Mouse (Mus musculus) forelimb bud, embryonic 11.5 days (tissue): ENCODE results near the gene 4833439L19Rik.

Experiments used
- DNase-seq: peaks from one replicate; pipeline ENCODE4 v3.0.0-alpha.2; 2012; ENCODE audit warnings: low read depth, low spot score

Gene 4833439L19Rik

DNA sequence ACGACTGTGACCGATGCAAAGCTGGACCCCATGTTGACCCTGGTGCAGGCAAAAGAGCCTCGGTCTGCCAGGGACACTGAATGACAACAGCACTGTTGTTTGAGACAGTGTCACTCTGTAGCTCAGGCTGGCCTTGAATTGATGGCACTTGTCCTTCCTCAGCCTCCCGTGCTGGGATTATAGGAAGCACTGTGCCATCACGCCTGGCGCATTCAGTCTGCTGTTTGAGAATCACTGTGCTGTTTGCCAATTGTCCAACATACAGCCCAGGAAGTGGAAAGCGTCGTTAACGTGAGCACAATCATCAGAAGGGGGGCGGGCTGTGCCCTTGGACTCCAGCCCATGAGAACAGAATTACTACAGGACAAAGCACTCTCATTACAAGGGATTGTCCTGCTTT lies 16.9 kb upstream of the 4833439L19Rik start:
- no peak for DNase-seq

DNA sequence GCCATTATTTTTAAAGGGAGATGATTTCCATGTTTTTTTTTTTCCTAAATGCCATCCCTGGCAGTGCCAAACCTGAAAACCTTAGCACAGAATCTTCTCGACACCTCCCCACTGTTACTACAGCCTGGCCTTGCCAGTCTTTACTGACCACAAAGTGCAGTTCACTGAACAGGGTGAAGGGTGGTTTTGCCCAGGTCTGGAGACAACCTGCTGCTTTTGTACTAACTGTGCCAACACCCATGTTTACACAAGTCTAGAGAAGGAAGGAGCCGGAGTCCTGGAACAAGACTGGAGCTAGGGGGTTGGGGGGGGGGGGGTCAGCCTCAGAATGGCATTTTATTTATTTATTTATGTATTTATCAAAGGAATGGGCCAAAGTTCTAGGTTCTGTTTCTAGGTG lies 16.1 kb upstream of the 4833439L19Rik start:
- no peak for DNase-seq

DNA sequence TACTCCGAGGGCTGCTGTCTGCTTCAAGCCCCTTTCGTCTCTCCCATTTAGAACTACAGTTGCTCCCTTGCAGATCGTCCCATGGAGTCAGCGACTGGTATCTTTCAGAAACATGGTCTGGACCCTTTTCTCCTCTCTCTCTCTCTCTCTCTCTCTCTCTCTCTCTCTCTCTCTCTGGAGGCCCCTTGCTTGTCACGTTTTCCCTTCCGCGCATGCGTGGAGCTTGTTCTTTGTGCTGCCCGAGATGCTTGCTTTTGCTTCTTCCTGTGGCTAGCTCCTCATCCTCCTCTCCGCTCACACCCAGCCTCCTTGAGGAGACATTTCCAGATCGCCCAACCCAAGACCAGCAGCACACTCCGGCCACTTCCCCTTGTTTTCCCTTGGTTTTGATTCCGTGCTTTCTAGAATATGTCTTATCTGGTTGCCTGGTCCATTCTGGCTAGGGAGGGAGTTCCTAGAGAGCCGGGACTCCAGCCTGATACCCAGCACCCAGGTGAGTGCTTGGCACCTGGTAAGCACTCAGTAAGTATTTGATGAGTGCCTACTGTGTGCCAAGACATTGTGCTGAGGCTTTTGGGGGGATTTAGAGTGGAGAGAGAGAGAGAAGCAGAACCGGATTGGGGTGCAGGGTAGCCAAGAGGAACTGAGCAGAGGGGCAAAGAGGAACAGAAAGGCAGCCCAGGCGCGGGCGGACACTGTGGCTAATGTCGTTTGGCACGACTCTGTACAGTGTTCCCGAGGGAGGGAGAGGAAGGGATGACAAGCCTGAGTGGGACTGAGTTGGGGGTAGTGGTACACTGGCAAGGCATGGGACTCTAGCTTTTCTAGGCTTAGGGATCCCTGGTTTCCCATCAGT lies 12.6 kb upstream of the 4833439L19Rik start:
- no peak for DNase-seq

DNA sequence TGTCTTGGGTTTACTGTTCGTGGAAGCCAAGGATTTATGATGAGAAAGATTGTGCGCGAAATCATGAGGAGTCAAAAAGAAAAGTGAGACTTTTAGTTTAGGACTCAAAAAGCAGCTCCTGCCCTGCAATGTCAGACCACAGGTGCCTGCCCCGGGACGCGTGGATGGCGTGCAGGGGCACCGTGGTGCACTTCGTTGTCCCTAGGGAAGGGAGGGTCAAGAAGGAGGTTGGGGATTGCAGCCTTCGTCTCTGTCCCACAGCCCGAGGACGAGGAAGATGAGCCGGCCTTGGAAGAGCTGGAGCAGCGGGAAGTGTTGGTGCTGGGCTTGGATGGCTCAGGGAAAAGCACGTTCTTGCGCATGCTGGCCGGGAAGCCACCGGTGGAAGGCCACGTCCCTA lies 10.3 kb upstream of the 4833439L19Rik start:
- DNase-seq, result no peak

DNA sequence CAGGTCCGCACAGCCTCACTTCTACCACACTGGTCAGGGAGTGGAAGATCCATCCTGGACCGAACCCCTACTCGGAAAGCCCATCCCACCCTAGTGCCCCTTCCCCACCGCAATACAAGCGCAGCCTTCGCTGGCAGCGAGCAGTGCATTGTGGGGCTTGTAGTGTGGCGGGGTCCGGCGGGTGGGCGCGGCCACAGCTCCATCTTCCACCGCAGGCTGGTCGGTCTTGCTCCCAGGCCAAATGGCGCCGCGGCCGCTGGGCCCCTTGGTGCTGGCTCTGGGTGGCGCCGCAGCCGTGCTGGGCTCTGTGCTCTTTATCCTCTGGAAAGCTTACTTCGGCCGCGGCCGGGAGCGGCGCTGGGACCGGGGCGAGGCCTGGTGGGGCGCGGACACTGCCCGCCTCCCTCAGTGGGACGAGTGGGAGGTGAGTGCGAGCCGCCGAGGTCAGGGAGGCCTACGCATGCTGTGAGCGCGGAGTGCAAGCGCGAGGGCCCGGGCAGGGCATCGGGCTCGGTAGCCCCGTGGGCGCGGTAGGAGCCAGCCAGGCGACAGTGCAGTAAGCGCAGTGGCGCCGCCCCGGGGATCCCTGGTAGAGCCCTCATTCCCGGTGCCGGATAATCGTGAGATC lies 9.7 kb upstream of the 4833439L19Rik start, which contains the start of gene Arl10:
Gene Arl10 (plus strand): TSS at position 162 of the 628 bp plus-strand sequence.
- DNase-seq, result peak; percentile 68

DNA sequence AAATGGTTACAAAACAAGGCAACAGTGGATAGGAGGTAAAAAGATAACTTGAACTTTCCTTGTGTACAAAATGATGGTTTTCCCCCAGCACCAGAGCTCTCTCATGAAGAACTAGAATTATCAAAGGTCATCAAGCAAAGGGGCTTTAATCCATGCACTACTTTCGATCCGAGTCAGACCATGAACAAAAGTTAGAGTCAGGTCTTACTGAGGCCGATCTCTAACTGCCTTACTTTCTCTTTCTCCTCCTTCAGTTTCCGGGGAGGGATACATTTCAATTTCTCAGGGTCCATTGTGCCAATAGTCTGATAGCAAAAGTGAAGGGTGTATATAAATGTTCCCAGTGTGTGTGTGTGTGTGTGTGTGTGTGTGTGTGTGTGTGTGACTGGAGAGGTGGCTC lies 7.4 kb upstream of the 4833439L19Rik start:
- DNase-seq, result no peak

DNA sequence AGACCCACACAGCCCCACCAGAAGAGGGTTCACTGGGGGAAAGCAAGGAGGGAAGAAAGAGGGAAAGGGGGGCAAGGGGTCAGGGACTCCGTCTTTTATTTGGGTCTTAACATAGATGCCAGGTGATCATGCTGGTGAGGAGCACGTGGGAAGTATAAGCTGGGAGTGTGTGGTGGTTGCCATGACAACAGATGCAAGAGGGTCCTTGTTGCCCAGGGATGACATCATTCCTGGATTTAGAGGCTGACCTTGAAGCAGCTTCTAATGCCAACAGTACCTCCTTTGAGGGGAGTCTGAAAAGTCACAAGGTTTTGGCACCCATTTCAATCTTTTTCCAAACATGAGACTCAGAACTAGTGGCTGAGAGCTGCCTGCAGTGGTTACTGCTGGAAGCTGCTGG lies 6.4 kb upstream of the 4833439L19Rik start:
- no peak for DNase-seq

DNA sequence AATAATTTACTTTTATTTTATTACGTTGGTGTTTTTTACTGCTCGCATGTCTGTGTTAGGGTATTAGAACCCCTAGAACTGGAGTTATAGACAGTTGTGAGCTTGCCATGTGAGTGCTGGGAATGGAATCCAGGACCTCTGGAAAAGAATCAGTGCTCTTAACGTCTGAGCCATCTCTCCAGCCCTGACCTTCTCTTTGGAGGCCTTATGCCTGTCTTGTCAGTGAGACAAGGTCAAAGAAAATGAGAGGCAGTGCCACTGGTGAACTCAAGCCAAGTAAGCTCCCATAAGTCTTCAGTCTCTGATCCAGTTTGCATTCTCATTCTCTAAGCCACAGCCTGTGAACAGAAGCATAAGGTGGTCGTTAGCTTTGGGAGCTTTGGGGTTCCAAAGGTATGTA lies 5.5 kb upstream of the 4833439L19Rik start:
- DNase-seq, result no peak

DNA sequence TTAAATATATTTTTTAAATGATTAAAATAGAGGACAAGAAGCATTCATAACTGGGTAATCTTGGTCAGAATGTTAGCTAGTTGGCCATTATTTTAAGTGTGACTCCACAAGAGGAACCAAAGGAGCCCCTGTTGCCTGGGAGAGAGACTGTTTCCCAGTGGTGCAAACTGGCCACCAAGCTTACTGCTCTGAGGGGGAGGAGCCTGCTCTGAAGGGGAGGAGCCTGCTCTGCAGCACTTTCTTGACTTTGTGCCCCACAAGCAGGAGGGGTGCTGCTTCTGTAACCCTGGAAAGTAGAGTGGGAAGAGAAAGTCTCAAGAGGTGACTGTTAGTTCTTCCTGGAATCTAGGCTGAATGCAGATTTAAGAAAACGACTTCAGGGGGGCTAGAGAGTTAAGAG lies 4.0 kb upstream of the 4833439L19Rik start:
- no peak for DNase-seq

DNA sequence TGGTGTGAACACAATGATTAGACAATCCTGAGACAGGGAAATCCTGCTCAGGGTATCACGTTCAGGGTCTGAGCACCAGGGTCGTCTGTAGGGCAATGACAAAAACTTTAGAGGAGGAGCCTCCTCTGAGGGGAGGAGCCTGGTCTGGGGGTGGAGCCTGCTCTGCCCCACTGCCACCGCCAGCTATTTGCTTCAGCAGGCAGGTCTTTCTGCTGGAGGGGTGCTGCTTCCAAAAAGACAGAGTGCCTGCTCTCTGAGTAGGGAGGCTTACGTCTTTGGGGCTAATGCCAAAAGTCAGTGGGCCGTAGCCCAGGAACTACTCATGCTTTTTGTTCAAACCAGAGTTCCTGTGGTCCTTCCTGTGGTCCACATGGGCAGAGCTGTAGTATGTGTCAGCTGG lies 3.1 kb upstream of the 4833439L19Rik start:
- no peak for DNase-seq

DNA sequence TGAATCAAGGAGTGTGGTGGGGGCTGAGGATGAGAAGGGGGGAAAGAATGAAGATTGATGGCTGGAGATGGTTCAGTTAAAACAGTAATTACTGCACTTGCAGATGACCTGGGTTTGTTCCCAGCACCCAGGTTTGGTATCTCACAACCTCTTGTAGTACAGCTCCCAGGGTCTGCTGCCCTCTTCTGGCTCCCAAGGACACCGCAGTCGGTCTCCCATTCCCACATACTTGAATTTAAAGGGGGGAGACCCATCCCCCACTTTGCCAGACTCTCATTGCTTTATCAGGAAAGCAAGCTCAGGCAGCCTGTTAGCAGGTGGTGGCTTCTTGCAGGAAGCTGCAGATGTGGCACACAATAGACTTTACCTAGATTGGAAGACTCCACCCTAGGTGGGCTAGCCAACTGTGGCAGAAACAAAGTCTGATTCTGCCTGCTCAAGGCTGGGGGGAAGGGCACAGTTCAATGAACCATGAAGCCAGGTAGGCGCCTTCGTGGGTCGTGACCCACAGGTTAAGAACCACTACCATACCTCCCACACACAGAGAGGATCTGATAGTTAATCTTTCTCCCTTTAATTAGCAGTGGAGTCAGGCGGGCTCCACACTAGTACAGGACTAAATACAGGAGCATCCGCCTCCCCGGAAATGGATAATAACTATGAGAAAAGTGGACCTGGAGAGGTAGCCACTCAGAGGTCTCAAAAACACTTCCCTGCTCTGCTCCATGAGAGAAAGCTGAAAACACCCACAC lies 535 bp upstream of the 4833439L19Rik start:
- DNase-seq, result peak; percentile 64

DNA sequence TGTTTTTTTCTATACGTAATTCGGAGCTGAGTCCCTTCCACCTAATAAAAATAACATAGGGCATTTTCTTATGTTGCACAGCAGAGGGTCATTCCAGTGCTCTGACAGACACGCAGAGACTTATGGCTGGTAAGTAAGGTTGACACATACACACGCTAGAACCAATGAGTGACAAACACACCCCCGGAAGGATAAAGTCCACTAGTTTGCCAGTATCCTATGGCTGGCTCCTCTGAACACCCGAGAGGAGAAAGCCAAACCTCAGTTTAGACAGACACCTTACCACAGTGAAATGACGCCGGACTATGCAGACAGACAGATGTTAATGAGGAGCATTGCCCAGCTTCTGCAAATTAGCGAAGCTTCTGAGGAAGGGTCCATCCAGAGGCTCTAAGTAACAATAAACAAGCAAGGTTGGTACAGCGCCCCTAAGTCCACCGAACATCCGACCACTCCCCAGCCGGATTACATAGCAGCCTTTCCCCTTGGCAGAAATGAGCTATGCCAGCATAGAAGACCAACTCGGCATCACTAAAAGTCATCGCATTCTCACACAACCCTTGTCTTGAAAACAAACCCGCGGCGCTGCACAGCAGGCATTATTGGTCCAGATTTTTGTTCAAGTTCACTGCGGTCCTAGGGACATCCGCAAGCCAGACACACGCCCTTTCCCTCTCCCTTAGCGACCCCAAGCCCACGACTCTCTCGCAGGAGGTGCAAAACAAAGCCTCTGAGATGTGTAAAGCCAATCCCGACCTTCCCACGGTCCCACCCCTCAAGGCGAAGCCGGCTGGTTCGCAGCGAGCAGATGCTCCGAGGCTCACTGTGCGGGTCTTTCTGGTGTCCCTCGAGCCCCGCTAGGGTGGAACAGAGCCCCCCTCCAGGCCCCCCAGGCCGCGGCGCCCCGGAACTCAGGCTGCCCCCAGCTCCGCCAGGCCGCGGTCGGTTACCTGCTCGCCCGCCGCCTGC lies 719 bp downstream of the 4833439L19Rik start:
- no peak for DNase-seq

DNA sequence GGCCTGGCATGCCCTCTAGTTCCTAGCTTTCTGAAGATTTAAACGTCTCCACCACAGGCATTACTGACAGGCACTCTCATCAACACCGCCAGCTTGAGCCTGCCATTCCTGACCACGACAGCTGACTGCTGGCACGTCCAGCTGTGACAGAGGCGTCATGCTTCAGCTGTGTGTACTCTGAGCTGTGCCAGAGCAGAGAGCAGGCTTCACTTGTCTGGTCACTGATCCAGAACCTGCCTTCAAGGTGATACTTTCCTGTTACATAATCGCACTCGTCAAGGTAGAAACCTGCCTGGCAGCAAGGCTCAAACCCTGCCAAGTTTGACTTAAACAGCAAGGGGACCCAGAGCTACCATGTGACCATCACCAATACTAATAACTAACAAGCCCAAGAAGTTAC lies 2.7 kb downstream of the 4833439L19Rik start:
- DNase-seq, result no peak

DNA sequence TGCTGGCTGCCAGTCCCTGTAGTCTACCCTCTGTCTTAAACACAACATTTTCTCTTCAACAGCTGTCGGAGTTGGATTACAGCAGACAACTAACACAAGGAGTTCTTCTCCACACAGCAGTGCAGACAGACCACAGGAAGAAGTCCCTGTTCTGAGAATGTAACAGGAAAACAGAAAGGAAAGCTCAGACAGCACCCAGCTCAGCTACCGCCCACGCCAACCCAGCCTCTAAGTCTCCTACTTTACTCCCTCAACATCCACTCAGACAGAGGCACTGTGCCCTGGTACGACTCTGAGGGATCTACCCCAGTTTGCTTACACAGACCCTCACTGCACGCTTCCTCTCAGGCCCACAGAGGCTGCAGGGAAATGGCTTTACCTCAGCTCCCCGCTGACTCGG lies 4.6 kb downstream of the 4833439L19Rik start:
- DNase-seq, result no peak

DNA sequence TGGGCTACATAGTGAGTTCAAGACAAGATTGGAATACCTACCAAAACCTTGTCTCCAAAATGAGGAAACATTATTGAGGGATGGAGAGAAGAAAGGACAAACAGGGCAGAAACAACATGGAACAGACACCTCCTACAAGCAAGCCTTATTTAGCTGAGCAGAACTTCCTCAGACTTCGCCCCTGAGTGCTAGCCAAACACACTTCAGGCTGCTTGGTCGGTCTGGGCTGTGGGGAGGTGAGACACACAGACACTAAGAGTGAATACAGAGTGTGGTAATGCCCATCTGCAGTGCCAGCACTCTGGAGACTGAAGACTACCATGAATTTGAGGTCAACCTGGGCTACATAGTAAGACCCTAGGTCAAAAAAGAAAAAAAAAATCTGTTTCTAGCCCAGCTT lies 5.6 kb downstream of the 4833439L19Rik start:
- DNase-seq, result no peak

DNA sequence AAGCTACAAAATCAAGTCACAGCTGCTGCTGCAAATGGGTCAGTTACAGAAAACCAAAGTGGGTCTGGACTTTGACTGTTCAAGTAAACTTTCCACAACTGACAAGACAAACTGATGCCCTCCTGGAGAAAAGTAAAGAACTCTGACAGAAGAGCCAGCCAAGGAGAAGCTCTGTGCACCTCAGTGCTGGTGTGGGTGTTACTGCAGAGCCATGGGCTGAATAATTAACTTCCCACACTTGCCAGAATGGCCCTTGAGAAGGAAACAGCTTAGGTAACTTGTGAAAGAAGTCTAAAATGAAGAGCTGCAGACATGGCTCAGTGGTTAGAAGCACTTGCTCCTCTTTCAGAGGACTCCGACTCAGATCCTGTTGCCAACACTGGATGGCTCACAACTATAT lies 7.6 kb downstream of the 4833439L19Rik start:
- DNase-seq, result no peak

DNA sequence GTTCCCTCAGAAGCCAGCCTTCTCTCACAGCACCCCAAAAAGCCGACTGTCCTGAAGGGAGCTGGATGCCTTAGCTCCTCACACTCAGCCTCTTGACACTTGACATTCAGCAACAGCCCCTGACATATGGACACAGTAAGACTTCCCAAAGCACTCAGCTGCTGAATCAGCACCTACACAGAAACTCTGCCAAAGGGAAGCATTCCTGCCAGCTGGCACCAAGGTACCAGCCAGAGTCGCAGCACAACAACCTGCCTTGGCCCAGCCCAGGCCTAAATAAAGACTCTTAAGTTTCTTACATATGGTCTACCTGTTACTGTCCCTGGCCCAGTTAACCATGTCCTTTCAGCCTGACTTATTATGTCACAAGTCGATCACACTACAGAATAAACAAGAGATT lies 8.4 kb downstream of the 4833439L19Rik start:
- DNase-seq, result no peak

DNA sequence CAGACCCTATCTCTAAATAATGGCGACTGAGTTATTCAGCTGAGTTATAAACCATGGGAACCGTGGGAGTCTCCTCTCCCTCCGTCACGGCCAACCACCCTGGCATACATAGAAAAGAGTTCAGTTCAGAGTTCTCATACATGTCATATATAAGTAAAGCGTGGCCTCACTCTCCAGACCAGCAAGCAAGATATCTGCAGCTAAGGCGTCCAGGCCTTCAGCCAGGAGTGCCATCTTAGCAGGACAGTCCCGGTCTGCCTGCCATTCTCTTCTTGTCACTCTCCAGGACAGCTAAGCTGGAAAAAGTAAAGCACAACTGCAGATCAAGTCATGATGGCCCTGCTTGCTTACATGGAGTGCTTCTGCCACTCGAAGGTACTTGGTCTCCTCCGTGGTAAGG lies 9.1 kb downstream of the 4833439L19Rik start:
- no peak for DNase-seq

DNA sequence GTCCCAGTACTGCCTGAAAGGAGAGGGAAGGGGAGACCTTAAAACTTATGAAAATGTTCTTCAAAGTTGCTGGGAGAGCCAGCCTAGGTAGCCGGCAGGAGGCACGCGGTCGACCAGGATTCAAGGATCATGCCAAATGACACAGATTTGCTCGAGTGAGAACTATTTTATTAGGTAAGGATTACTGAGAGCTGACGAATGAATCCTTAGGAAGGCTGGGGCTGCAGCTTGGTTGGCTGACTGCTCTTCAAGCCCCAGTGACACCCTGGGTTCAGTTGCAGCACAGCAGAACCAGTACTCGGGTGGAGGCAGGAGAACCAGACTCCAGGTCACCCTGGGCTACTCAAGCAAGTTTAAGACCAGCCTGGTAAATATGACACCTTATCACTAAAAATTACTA lies 17.2 kb downstream of the 4833439L19Rik start:
- no peak for DNase-seq

DNA sequence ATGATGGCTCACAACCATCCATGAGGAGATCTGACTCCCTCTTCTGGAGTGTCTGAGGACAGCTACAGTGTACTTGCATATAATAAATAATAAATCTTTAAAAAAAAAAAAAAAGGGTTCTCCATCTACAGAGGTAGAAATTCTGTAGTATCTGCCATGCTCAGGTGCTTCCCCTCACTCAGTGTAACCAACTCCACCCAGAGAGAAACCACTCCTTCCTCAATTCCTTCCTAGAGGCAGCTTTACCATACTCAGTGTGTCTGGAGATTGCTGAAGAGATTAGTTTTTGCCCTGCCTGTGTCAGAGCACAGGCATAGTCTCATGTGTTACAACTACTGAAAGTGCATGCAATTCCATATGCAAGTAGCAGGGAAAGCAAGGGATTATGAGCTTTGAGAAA lies 33.1 kb downstream of the 4833439L19Rik start:
- DNase-seq, result no peak

DNA sequence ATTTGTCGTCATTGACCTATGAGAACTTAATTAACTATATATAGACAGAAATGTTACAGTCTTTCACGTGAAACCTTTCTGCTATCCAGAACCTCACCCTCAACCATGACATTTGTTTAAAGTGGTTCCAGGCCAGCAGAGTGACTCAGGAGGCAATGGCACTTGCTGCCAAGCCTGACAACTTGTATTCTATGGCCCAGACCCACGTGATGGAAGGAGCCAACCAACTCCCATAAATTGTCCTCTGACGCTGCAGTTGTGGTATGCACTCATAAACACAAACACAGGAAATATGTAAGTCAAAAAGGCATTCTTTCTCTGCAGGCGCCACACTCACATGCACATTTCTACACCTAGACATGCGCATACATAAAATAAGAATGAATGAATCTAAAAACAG lies 38.1 kb downstream of the 4833439L19Rik start:
- DNase-seq, result no peak
